Mouse (Mus musculus): ENCODE results near the gene Nelfa. TPM values are rescaled to one million over a fixed set of nuclear protein-coding genes. Genes with fewer than 3 reads are reported as not detected.
A peak's percentile ranks its signal among the peaks of the same experiment; 100 is the strongest.

Gene Nelfa
- polyA plus RNA-seq, 1 experiment from 2014 or later: 74.3 TPM

DNA sequence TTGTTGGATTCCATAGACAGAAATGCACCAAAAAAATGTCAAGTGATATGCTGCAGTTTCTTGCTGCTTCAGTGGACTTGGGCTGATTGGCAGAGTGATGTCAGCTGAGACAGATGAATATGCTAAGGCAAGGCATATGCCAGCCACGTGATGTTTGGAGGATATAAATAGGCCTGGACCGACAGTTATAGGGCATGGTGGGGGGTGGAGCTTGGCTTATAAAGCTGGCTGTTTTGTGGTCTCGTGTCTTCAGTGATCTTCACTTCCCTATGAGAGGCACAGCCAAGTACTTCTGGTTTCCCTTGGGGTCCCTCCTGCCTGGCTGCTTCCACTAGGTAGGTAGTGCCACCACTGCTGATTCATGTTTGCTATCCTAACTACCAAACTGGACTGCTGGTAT is 2.2 kb upstream of the Nelfa start:
- Histone ChIP-seq H3K9me3 (peaks cover 16% of the 10 kb centered on the region), H3K27ac (no peak overlapping the region), H3K4me2 (replicated peaks) (no peak overlapping the region), H3K36me3 (peaks cover 6% of the 10 kb centered on the region), H3K9ac (no peak overlapping the region), H3K27me3 (no peaks in the 10 kb centered on the region), H3K4me1 (peaks cover 18% of the 10 kb centered on the region), H3K4me3 (no peak overlapping the region)
- no peak for ATAC-seq (ENCODE audit: insufficient number of reproducible peaks, insufficient read depth, low FRiP score, low TSS enrichment)
- WGBS: 79% methylated on average over 3 of the region's 3 CpGs

DNA sequence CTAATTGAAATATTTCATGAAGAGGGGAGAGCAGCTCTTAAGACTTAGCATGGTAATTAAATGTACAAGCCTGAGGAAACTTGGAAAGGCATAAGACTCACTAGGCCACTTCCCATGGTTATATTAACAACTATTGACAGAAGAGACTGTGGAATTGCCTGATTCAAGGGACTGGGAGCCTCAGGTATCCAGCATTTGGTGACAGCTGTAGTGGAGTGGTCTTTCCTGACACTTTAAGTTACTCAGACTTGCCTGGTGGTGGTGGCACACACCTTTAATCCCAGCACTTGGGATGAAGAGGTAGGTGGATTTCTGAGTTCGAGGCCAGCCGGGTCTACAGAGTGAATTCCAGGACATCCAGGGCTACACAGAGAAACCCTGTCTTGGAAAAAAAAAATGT is 1.0 kb upstream of the Nelfa start:
- no peaks in the 10 kb centered on the region for H3K27me3 ChIP-seq
- ATAC-seq (ENCODE audit: insufficient number of reproducible peaks, insufficient read depth, low FRiP score, low TSS enrichment): no peak
- WGBS: 96% methylated on average over 2 of the region's 2 CpGs
- peaks cover 14% of the 10 kb centered on the region for H3K9me3 ChIP-seq
- H3K4me2 ChIP-seq (replicated peaks): peak overlapping the region; percentile 68
- H3K4me1 ChIP-seq: peaks cover 18% of the 10 kb centered on the region
- peaks cover 9% of the 10 kb centered on the region for H3K36me3 ChIP-seq
- no peak overlapping the region for H3K9ac ChIP-seq
- peak overlapping the region; percentile 92; the same call in 1 of the 2 replicates for H3K4me3 ChIP-seq
- no peak overlapping the region for H3K27ac ChIP-seq

DNA sequence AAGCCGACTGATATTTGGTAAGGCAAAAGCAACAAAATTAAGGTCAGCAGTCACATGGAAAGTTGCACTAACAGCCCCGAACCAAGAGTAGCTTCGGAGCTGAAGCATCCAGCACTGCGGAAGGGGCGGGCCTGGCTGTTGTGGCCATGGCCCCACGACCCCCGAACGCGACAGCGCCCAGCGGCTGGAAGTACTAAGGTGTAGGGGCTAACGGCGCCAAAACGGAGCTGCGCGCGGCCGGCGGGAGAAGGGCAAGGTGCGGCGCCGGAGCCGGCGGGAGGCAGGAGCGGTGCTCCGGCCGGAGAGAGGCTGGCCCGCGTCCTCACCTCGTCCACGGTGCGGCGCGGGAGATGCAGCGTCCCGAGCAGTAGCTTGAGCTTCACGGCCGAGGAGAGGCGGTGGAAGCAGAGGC is 507 bp downstream of the Nelfa start:
- H3K9me3 ChIP-seq: peaks cover 6% of the 10 kb centered on the region
- H3K9ac ChIP-seq: peak overlapping the region; percentile 89
- peak overlapping the region; percentile 59 for H3K4me2 ChIP-seq (replicated peaks)
- ATAC-seq (ENCODE audit: insufficient number of reproducible peaks, insufficient read depth, low FRiP score, low TSS enrichment): peak; percentile 61
- peaks cover 18% of the 10 kb centered on the region for H3K4me1 ChIP-seq
- H3K4me3 ChIP-seq: peak overlapping the region; percentile 92
- H3K36me3 ChIP-seq: peaks cover 14% of the 10 kb centered on the region
- H3K27ac ChIP-seq: peak overlapping the region; percentile 85
- under 1% methylated on average over 39 of the region's 39 CpGs for WGBS
- no peaks in the 10 kb centered on the region for H3K27me3 ChIP-seq

DNA sequence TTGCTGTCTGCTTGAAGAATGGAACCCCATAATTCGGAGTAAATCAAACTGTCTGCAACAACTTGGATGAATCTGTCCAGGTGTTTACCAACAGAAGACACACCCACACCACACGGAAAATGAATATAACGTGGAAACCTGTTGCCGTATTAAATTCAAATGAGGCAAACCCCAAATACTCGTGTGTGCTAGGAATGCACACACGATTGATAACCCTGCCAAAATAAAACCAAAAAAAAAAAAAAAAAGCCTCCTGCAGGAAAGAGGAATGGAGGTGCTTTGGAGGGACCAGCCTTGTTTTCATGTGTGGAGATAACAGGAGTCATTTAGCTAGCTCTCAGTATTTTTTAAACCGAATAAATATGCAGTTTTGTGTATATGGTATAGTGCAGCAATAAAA is 1.3 kb downstream of the Nelfa start:
- no peak overlapping the region for H3K9ac ChIP-seq
- 83% methylated on average over 7 of the region's 7 CpGs for WGBS
- H3K27me3 ChIP-seq: no peaks in the 10 kb centered on the region
- no peak for ATAC-seq (ENCODE audit: insufficient number of reproducible peaks, insufficient read depth, low FRiP score, low TSS enrichment)
- H3K27ac ChIP-seq: no peak overlapping the region
- H3K36me3 ChIP-seq: peaks cover 16% of the 10 kb centered on the region
- H3K9me3 ChIP-seq: peaks cover 2% of the 10 kb centered on the region; the same call in 1 of the 2 replicates
- H3K4me3 ChIP-seq: peak overlapping the region; percentile 92
- H3K4me1 ChIP-seq: peaks cover 18% of the 10 kb centered on the region
- peak overlapping the region; percentile 59 for H3K4me2 ChIP-seq (replicated peaks)

DNA sequence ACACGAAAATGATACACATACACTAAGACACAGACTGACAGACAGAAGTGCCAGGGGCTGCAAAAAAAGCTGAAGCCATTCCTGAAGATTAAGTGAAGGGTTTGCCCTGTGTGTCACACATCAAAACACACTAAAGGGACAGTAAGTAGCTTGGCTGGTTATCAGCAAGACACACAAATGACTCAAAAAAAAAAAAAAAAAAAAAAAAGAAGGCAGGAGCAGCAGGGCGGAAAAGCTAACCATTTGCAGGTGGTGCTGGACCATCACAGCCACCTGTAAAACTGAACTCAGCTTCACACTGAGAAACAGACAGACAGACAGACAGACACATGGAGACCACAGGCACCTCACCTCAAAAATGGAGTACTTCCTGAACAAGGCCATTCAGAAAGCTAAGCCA is 2.1 kb downstream of the Nelfa start:
- H3K27me3 ChIP-seq: no peaks in the 10 kb centered on the region
- H3K4me1 ChIP-seq: peaks cover 18% of the 10 kb centered on the region
- H3K4me2 ChIP-seq (replicated peaks): peak overlapping the region; percentile 59
- H3K9ac ChIP-seq: no peak overlapping the region
- H3K9me3 ChIP-seq: no peaks in the 10 kb centered on the region
- 81% methylated on average over 2 of the region's 2 CpGs for WGBS
- ATAC-seq (ENCODE audit: insufficient number of reproducible peaks, insufficient read depth, low FRiP score, low TSS enrichment): no peak
- 0 out of 2 replicates have a peak overlapping the region, but pooled peaks have one; percentile 92 for H3K4me3 ChIP-seq
- peaks cover 22% of the 10 kb centered on the region for H3K36me3 ChIP-seq
- H3K27ac ChIP-seq: no peak overlapping the region

DNA sequence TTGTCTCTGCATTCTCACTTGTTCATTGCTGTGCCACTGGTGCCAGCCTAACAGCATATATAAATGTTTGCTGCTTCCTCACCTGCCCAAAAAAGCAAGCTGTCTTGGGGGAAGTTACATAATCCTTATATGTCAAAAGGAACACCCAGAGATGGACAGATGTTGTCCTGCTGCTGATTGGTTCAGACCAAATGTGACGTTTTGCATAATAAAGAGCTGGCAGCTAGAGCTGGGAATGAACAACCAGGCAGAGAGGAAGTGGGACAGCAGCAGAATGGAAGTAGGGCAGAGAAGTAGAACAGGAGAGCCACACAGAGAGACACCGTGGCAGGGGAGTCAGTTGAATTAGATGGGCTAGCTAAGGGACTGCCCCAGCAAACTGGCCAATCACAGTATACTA is 3.8 kb downstream of the Nelfa start:
- H3K9ac ChIP-seq: no peak overlapping the region
- peaks cover 18% of the 10 kb centered on the region for H3K4me1 ChIP-seq
- no peak overlapping the region for H3K4me2 ChIP-seq (replicated peaks)
- peaks cover 25% of the 10 kb centered on the region for H3K36me3 ChIP-seq
- H3K9me3 ChIP-seq: no peaks in the 10 kb centered on the region
- H3K4me3 ChIP-seq: no peak overlapping the region
- no peak for ATAC-seq (ENCODE audit: insufficient number of reproducible peaks, insufficient read depth, low FRiP score, low TSS enrichment)
- no peak overlapping the region for H3K27ac ChIP-seq
- no peaks in the 10 kb centered on the region for H3K27me3 ChIP-seq
- WGBS: 73% methylated on average over 2 of the region's 2 CpGs

DNA sequence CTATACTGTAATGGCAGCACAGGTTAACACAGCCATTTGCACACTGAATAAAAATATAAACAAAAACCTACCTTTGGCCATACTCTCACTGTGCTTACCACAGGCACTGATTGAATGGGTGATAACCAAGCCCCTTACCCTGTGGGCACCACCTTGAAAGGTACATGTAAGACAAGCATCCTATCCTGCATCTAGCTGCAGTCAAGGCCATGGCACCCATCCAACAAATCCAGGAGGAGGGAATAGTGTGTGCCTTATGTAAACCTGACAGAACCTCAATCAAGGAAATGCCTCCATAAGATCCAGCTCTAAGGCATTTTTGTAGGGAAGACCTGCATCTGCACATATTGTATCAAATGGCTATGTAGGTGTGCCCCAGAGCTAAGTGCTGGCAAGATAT is 10.0 kb downstream of the Nelfa start:
- Histone ChIP-seq H3K36me3 (peaks cover 30% of the 10 kb centered on the region), H3K9me3 (no peaks in the 10 kb centered on the region), H3K4me2 (replicated peaks) (no peak overlapping the region), H3K27me3 (no peaks in the 10 kb centered on the region), H3K27ac (no peak overlapping the region), H3K4me1 (no peaks in the 10 kb centered on the region), H3K9ac (no peak overlapping the region), H3K4me3 (no peak overlapping the region)
- ATAC-seq (ENCODE audit: insufficient number of reproducible peaks, insufficient read depth, low FRiP score, low TSS enrichment): no peak

DNA sequence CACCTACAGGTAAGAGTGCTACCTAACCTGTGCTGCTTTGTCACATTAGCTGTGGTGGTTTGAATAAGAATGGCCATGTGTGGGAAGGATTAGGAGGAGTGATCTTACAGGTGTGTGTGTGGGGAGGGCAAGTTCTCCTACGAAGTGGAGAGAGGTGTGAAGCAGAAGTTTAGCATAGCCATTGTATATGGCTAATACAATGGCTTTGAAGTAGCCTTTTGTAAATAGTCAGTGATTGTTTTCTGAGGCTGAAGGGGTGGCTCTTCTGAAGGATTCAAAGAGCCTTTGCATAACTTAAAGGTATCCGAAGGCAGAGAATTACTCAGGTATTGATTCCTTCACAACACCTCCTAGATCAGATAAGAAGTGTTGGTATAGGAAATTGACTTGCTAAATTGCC is 13.6 kb downstream of the Nelfa start:
- Histone ChIP-seq H3K27me3 (no peaks in the 10 kb centered on the region), H3K36me3 (peaks cover 42% of the 10 kb centered on the region), H3K9me3 (no peaks in the 10 kb centered on the region), H3K4me3 (no peak overlapping the region), H3K27ac (no peak overlapping the region), H3K9ac (no peak overlapping the region), H3K4me2 (replicated peaks) (no peak overlapping the region), H3K4me1 (no peaks in the 10 kb centered on the region)
- WGBS: 34% methylated on average over 2 of the region's 2 CpGs
- no peak for ATAC-seq (ENCODE audit: insufficient number of reproducible peaks, insufficient read depth, low FRiP score, low TSS enrichment)

DNA sequence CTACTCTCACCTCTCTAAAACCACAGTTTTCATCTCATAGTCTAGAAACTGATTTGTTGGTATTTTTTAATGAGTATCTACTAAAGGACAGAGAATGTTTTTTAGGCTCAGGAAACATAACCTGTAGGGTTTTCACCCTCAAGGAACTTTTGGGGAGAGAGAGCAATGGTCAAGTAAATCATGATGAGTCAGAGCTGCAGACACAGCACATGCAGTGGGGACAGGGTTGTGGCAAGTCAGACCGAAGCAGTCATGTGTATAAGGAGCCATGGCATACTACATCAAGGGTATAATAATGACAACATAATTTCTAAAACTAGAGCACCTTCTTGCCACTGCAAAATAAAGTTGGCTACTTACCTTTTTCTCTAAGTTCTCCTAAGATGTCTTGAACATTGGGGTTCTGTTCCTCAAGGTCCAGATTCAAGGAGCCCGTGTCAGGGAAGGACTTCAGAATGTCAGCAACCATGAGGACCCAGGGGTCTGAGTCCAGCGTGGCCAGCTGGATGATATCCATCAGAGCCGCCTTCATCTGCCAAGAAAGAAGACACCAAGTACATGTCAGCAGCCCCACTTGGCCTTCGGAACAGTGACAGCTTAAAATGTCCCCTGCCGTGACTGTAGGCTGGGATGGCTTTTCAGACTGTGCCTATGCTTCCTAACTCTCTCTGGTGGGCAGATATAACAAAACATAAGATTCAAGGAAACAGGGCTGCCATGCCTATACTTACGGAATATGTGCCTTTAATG is 14.6 kb downstream of the Nelfa start:
- Histone ChIP-seq H3K4me2 (replicated peaks) (no peak overlapping the region), H3K27me3 (no peaks in the 10 kb centered on the region), H3K9ac (no peak overlapping the region), H3K4me3 (no peak overlapping the region), H3K27ac (no peak overlapping the region), H3K9me3 (no peaks in the 10 kb centered on the region), H3K4me1 (no peaks in the 10 kb centered on the region), H3K36me3 (peaks cover 46% of the 10 kb centered on the region)
- 90% methylated on average over 7 of the region's 7 CpGs for WGBS
- ATAC-seq (ENCODE audit: insufficient number of reproducible peaks, insufficient read depth, low FRiP score, low TSS enrichment): no peak

DNA sequence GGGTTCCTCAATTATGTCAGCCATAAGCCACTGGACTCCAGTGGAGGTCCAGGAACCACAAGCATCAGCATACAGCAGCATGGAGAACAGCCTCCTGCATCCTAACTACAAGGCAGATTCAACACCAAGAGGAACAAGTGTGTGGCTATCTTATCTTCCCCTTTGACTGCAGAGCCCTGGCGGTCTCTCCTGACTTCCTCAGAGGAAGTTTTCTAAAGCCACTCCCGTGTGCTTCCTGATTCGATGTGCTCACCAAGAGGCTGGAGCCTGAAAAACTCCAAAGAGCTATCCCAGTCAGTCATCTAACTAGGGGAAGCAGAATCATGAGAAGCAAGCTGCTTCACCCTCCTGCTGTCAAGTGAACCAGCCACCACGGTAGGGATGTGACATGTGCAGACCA is 15.3 kb downstream of the Nelfa start:
- H3K36me3 ChIP-seq: peaks cover 49% of the 10 kb centered on the region
- no peak for ATAC-seq (ENCODE audit: insufficient number of reproducible peaks, insufficient read depth, low FRiP score, low TSS enrichment)
- no peak overlapping the region for H3K4me2 ChIP-seq (replicated peaks)
- 89% methylated on average over 4 of the region's 4 CpGs for WGBS
- no peaks in the 10 kb centered on the region for H3K4me1 ChIP-seq
- no peak overlapping the region for H3K9ac ChIP-seq
- no peak overlapping the region for H3K4me3 ChIP-seq
- no peak overlapping the region for H3K27ac ChIP-seq
- H3K9me3 ChIP-seq: no peaks in the 10 kb centered on the region
- no peaks in the 10 kb centered on the region for H3K27me3 ChIP-seq

DNA sequence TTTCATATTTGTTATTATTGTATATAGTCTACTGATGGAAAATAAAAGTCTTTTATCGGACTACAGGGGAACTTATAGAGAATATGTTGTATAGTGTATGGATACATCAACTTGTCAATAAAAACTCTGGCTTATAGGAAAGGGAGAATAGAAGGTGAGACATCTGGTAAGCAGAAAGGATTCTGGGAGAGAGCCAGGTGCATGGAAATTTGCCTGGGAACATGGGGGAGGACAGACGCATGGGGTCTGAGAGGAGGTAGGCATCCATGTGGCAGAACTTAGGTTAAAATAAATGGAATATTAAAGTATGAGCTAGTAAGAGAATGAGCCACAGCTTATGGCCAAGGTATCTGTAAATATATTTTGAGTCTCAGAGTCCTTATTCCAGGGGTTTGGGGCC is 16.2 kb downstream of the Nelfa start:
- Histone ChIP-seq H3K4me2 (replicated peaks) (no peak overlapping the region), H3K27ac (no peak overlapping the region), H3K27me3 (no peaks in the 10 kb centered on the region), H3K9ac (no peak overlapping the region), H3K9me3 (no peaks in the 10 kb centered on the region), H3K4me1 (no peaks in the 10 kb centered on the region), H3K36me3 (peaks cover 56% of the 10 kb centered on the region), H3K4me3 (no peak overlapping the region)
- no peak for ATAC-seq (ENCODE audit: insufficient number of reproducible peaks, insufficient read depth, low FRiP score, low TSS enrichment)
- WGBS: 92% methylated on average over 2 of the region's 2 CpGs

DNA sequence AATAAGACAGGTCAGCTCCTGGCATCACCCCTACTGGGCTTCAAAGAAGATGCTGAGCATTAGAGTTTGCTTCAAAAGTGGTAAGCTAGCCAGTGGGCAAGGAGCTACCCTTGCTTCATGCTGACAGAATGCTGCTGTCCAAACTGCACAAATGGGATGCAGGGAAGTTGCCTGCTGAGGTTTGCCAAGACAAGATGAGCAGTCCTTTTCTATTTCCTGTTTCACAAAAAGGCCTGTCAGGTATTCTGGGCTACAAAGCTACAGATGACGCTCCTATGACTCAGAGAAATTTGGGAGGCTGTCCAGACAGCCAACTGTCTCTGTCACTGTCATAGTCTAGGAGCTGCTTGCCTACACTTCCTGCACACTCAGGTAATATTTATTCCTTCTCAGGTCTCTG is 16.7 kb downstream of the Nelfa start:
- no peak overlapping the region for H3K9ac ChIP-seq
- H3K4me3 ChIP-seq: no peak overlapping the region
- peaks cover 56% of the 10 kb centered on the region for H3K36me3 ChIP-seq
- no peak overlapping the region for H3K27ac ChIP-seq
- no peaks in the 10 kb centered on the region for H3K27me3 ChIP-seq
- 91% methylated on average over 1 of the region's 1 CpGs for WGBS
- no peak for ATAC-seq (ENCODE audit: insufficient number of reproducible peaks, insufficient read depth, low FRiP score, low TSS enrichment)
- H3K4me1 ChIP-seq: no peaks in the 10 kb centered on the region
- H3K9me3 ChIP-seq: no peaks in the 10 kb centered on the region
- no peak overlapping the region for H3K4me2 ChIP-seq (replicated peaks)

Measured in embryonic facial prominence, embryonic 12.5 days (tissue).